Comparison of ENCODE assay signal across 9 mouse cellular contexts in the genomic region with DNA sequence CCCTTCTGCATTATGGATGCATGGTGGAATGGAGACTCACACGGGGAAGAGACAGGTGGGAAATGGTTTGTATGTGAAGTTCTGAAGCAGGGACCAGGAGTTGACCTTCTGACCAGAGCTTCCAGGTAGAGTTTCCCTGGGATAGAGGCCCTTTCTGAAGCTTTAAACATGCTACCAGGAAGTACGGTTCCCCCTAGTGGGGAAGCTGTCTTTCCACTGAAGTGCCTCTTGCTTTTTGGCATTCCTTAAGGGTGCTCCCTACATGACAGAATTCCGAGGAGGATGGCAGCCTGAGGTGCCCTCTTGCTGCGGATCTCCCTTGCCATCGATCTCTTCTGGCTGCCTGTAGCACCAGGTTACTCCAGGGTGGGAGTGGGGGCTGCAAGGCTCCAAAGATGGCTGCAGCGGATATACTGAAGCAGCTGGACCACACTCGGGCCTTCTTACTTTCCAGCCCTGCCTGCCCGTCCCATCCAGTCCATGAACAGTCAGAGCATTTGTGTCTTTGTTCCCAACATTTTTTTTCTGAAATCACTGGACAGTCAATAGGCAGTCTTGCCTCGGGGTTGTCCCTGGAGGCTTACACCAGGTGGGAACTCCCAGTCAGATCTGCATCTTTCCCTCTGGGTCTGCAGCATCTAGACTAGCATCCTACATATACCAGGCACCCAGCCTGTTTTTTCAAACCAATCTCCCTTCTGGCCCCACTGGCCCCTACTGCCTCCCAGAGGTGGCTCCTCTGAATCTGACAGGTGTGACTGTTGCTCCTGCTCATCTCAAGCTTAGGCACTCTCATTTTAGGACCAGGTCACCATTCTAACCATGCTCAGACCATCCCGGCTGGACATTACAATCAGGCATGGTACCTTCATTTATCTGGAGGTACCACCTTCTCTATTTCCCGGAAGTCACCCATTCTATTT. TPM values are rescaled to one million over a fixed set of nuclear protein-coding genes. Genes with fewer than 3 reads are reported as not detected.
DNase-seq lines count a peak whose midpoint lies in the region; ATAC-seq and TF ChIP-seq lines count a peak whose summit lies in the region.
"Had no signal": no experiment of that assay in that cellular context is flagged by ENCODE, and none has a peak within 500 bp of the region (broad histone marks: within the 10 kb centered on the region; RNA-seq: fewer than 3 reads in every experiment).

No protein-coding gene starts in this region.

- no peaks in the 10 kb centered on the region for H3K36me3 ChIP-seq in heart, embryonic 11.5 days (ENCODE audit: control insufficient read depth, insufficient read depth, low read length)
- H3K36me3 ChIP-seq in liver, postnatal 0 days (replicated peaks; ENCODE audit: insufficient read depth, low read length) = no peaks in the 10 kb centered on the region
- H3K36me3 ChIP-seq: embryonic facial prominence, embryonic 13.5 days had no signal

- no peak overlapping the region for H3K4me3 ChIP-seq in heart, embryonic 11.5 days (ENCODE audit: low read depth, low read length)
- H3K4me3 ChIP-seq in liver, postnatal 0 days (ENCODE audit: low read depth, low read length) = no peak overlapping the region
- H3K4me3 ChIP-seq: embryonic facial prominence, embryonic 13.5 days had no signal

- no peak for TF ChIP-seq EP300 in liver, postnatal 0 days (IDR thresholded peaks at IDR 0.05; ENCODE audit: low read depth)

- H3K4me2 ChIP-seq in heart, embryonic 11.5 days = no peak overlapping the region
- H3K4me2 ChIP-seq in liver, postnatal 0 days (ENCODE audit: low read depth, low read length) = no peak overlapping the region
- H3K4me2 ChIP-seq: embryonic facial prominence, embryonic 13.5 days had no signal

- no peaks in the 10 kb centered on the region; the same call in 1 of the 2 replicates for H3K4me1 ChIP-seq in heart, embryonic 11.5 days (ENCODE audit: control insufficient read depth, insufficient read depth, low read length)
- H3K4me1 ChIP-seq in liver, postnatal 0 days (ENCODE audit: insufficient read depth) = peaks cover 6% of the 10 kb centered on the region

- 61% methylated on average over 11 of the region's 11 CpGs for WGBS in heart, embryonic 11.5 days (ENCODE audit: insufficient replicate concordance)
- WGBS in liver, postnatal 0 days (ENCODE audit: insufficient replicate concordance) = 57% methylated on average over 11 of the region's 11 CpGs

- H3K27ac ChIP-seq in heart, embryonic 11.5 days (ENCODE audit: low read depth, low read length) = no peak overlapping the region
- H3K27ac ChIP-seq in liver, postnatal 0 days (ENCODE audit: low read depth) = no peak overlapping the region
- H3K27ac ChIP-seq: embryonic facial prominence, embryonic 13.5 days had no signal

- peak; percentile 18 to 33 for DNase-seq in heart, adult 18-20 months
- no peak for DNase-seq in liver, postnatal 0 days
- DNase-seq in liver = no peak
- peak; percentile 66 for DNase-seq in adipocyte (ENCODE audit: low spot score)
- peak; percentile 17 for DNase-seq in mesoderm, embryonic 11.5 days (ENCODE audit: low read depth, low spot score)
- DNase-seq in cerebellum, postnatal 36 days = no peak
- no peak for DNase-seq in MN1 (ENCODE audit: low spot score)

- TF ChIP-seq CTCF in liver, postnatal 0 days (IDR thresholded peaks at IDR 0.05; ENCODE audit: low read depth) = peak; percentile 33

- no peaks in the 10 kb centered on the region for H3K9me3 ChIP-seq in heart, embryonic 11.5 days (replicated peaks; ENCODE audit: control insufficient read depth, low read length)
- H3K9me3 ChIP-seq in liver, postnatal 0 days (ENCODE audit: low read length) = no peaks in the 10 kb centered on the region
- H3K9me3 ChIP-seq: embryonic facial prominence, embryonic 13.5 days had no signal

- no peak overlapping the region for H3K9ac ChIP-seq in heart, embryonic 11.5 days (ENCODE audit: low read depth, low read length)
- no peak overlapping the region for H3K9ac ChIP-seq in liver, postnatal 0 days (replicated peaks)
- H3K9ac ChIP-seq: embryonic facial prominence, embryonic 13.5 days had no signal

- peaks cover 32% of the 10 kb centered on the region for H3K27me3 ChIP-seq in heart, embryonic 11.5 days (ENCODE audit: control insufficient read depth, insufficient read depth, low read length)
- peaks cover 32% of the 10 kb centered on the region for H3K27me3 ChIP-seq in liver, postnatal 0 days (ENCODE audit: insufficient read depth, low read length)

- no peak for ATAC-seq in heart, embryonic 11.5 days (replicated peaks; ENCODE audit: insufficient number of reproducible peaks, low FRiP score, low TSS enrichment)
- ATAC-seq in liver, postnatal 0 days = no peak

RNA-seq across cellular contexts. Expression of a gene that starts 2.2 kb away (rescaled TPM):
- under 1 TPM; 0.31 to 0.32 TPM for total RNA-seq in heart, adult 18-20 months (2021)
- not detected in 2 replicates for polyA plus RNA-seq in heart, embryonic 11.5 days (2014; fragmentation: Nextera tagmentation; extraction: Ambion mirVana)
- not detected in 2 replicates for polyA plus RNA-seq in liver, postnatal 0 days (2015; fragmentation: Nextera tagmentation; extraction: Ambion mirVana)

RNA-seq across cellular contexts. Expression of a gene that starts 59.4 kb away (rescaled TPM):
- total RNA-seq in heart, adult 18-20 months (2021) = 10 to 100 TPM; 70.3 to 73.4 TPM
- polyA plus RNA-seq in heart, embryonic 11.5 days (2014; fragmentation: Nextera tagmentation; extraction: Ambion mirVana) = 92.1 and 135 TPM in 2 replicates
- 45.8 and 49.2 TPM in 2 replicates for polyA plus RNA-seq in liver, postnatal 0 days (2015; fragmentation: Nextera tagmentation; extraction: Ambion mirVana)

Comparison
In these comparisons a context has a peak if more than half of its experiments do, and no peak if none do; other contexts are left out.
1. DNase-seq: peak in heart, adult 18-20 months (2 of 2), adipocyte (single experiment) and mesoderm, embryonic 11.5 days (single experiment); none in liver, postnatal 0 days (single experiment), liver (single experiment), cerebellum, postnatal 36 days (0 of 2) and MN1 (single experiment).